Mouse (Mus musculus): ENCODE data around the gene Apoc3.

The Apoc3 gene

DNA sequence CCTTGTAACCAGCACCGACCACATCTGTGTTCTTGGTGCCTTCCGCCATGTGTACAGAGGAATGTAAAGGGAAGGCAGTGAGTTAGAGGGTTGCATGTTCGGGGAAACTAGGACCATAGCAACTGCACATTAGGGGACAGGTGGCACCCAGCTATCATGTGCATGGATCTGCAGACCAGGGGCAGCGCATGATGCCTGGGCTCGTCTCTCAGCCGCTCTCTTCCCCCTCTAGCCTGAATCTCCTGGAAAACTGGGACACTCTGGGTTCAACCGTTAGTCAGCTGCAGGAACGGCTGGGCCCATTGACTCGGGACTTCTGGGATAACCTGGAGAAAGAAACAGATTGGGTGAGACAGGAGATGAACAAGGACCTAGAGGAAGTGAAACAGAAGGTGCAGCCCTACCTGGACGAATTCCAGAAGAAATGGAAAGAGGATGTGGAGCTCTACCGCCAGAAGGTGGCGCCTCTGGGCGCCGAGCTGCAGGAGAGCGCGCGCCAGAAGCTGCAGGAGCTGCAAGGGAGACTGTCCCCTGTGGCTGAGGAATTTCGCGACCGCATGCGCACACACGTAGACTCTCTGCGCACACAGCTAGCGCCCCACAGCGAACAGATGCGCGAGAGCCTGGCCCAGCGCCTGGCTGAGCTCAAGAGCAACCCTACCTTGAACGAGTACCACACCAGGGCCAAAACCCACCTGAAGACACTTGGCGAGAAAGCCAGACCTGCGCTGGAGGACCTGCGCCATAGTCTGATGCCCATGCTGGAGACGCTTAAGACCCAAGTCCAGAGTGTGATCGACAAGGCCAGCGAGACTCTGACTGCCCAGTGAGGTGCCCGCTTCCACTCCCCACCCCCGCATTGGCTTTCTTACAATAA, 5.6 kb downstream of the Apoc3 start:
- DNase-seq, result peak; percentile 90

- no peak for DNase-seq
Measured at GRCm38 (mm10) chr9:46228491-46228890, 6.9 kb downstream of the Apoc3 start, which contains the start of gene Apoa1. Gene Apoa1, plus strand, starts transcription at chr9:46228580.

DNA sequence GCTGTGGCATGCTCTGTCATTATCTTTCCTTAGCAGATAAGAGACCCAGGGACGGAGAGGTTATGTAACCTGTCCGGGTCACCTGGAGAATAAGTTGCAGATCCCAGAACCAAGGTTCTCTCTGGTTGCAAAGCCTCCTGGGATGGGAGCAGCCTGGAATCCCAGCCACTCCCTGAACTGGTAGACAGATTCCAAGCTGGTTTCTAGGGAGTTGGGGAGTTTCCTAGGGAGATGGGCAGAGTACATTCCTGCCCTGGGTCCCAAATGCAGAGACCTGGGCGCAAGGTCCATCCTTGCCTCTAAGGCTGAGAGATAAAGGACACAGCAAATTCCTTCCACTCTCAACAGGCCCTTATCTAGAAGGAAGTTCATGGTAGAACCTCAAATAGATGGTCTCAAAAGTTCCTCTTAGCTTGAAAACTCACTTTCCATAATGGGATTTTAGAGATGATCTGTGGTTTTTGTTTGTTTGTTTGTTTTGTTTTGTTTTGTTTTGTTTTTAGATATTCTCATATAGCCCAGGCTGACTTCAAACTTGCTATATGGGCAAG, 8.3 kb downstream of the Apoc3 start:
- DNase-seq, result no peak

DNA sequence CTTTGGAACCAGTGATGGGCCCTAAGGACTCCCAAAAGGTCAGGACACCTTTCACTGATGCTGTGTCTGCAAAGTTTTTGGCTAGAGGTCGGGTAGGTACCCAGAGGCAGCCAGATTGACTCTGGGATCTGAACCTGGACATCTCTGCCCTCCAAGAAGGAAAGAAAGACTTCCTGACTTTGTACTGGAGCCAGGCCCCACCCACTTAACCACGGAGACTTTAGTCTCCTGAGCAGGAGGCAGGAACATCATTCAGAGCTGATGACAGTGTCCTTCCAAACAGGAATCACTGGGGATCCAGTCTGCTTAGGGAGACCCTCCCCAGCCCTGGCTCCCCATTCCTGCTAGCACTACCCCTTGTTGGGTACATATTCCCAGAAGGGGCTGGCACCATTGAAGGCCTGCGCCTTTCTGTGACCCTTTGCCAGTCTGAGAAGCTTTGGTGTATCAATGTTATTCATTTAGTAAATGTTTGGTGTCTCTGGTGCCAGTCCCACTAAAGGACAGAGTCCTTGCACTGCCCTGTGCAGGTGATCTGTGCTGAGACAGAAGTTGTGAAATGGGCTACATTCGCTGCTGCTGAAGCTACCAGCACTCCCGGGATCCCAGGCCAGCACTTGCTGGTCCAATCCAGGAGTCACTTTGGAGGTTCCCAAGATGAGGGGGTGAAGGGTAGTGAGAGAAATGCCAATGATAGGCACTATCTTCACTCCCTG, 10.3 kb downstream of the Apoc3 start:
- no peak for DNase-seq

- DNase-seq, result no peak
Measured at GRCm38 (mm10) chr9:46224101-46224500, 11.3 kb downstream of the Apoc3 start.

- no peak for DNase-seq
Measured at GRCm38 (mm10) chr9:46223090-46223489, 12.3 kb downstream of the Apoc3 start.

GRCm38 (mm10) chr9:46218176-46218575, 17.3 kb downstream of the Apoc3 start:
- DNase-seq, result no peak

DNA sequence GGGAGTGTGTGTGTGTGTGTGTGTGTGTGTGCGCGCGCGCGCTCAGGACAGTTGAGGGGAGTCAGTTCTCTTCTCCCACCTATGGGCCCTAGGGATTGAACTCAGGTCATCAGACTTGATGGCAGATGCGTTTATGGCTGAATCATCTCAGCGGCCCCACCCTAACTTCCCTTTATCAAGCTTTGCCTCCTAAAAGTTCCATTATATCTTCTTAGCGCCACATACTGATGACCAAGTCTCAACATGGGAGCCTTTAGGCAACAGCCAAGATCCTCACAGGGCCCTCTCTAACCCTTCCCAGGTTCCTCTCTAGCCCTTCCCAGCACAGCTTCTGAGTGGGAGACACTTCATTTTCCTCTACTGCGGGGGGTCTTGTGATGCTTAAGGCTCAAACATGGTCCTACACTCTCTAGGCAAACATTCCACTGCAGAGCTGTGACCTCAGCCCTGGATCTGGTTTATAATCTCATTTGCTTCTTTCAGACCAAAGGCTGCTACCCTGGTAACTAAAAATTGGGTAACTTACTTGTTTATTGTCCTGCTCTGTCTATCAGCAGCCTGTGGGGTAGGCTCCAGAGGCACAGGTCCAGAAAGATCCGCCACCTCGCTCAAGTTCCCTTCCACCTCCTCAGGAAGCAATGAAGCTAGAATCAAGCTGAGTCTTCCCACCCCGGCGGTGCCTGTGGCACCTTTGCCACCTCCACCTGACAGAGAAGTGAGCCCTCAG, 18.5 kb downstream of the Apoc3 start:
- DNase-seq, result no peak

GRCm38 (mm10) chr9:46215338-46216322, 19.8 kb downstream of the Apoc3 start:
- peak; percentile 45 for DNase-seq

DNA sequence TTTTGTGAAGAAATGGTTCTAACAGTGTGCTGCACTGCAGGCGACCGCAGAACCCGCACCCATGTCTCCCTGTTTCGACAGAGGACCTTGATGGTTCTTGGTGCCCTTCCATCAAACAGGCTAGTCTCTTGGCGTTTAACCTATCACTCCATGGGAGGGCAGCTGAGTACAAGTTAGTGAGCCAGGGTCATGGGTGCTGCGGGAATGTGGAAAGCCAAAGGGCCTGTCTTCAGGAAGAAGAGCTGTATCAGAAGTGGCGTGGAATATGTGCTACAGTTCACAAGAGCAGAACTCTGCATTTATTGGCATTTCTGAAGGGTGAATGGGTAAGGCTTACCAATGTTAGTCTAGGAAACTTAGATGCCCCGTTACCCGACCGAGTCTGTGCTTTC, 20.5 kb downstream of the Apoc3 start:
- no peak for DNase-seq

DNA sequence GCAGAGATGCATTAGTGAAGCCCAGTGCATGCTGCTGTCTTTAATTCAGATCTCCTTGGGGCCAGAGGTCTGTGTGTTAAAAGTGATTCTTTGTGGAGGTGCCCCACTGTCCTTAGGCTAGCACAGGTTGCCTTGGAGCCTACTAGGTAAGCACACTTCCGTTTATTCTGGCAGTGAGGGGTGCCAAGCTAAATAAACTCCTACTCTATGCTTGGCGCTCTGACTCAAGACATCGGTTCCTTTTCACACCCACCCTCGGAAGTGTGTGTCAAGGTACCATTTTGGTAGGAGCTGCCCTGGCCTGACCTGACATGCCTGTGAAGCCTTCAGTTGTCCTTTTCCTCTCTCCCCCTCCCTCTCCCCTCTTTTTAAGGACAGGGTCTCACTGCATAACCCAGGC, 21.2 kb downstream of the Apoc3 start:
- no peak for DNase-seq

DNA sequence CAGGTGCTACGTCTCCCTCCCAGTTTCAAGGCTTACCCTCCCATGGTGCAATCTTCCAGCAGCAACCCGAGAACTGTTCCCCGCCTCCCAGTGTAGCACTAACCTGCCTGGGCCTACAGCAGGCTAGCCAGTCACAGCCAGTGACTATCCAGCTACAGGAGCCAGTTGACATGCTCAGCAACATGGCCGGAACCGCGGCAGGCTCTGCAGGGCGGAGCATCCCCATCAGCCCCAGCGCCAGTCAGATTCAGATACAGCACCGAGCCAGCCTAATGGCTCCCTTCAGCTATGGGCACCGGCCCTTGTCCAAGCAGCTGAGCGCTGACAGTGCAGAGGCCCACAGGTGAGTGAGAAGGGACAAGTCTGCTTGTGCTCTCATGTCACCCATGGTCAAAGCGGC, 25.0 kb downstream of the Apoc3 start:
- DNase-seq, result no peak

GRCm38 (mm10) chr9:46208401-46208974, 26.9 kb downstream of the Apoc3 start:
- no peak for DNase-seq

DNA sequence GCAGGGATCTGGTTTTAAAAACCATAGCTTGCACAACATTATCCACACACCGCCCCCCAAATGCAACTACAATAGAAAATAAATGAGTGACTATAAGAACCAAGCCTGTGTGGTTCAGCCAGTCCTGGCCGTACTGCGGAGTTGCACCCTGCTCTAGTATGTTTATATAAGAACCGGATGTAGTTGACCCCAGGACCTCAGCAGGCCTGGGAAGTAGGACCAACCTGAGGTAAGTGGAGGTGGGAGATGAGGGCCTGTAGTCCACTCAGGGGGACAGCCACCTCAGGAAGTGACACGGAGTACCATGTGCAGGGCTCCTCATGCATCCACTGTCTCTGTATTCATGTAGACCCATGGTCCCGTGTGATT, 28.0 kb downstream of the Apoc3 start:
- DNase-seq, result no peak

GRCm38 (mm10) chr9:46206834-46207500, 28.5 kb downstream of the Apoc3 start:
- peak; percentile 76 for DNase-seq

- no peak for DNase-seq
Measured at GRCm38 (mm10) chr9:46199609-46200008, 35.8 kb downstream of the Apoc3 start.

- DNase-seq, result no peak
Measured at GRCm38 (mm10) chr9:46198936-46199335, 36.5 kb downstream of the Apoc3 start.

DNA sequence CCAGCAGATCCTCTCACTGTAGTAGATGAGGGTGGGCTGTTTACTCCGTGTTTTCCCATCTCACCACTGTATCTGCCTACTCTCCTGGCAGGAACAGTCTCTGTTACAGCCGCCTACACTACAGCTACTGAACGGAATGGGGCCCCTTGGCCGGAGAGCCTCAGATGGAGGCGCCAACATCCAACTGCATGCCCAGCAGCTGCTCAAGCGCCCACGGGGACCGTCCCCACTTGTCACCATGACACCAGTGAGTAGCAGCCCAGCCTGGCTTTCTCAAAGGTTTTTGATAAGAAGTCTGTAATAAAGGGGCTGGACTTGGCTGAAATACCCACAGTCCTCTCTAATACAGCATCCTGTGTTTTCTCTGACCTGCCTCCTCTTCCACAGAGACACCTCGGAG, 37.0 kb downstream of the Apoc3 start:
- DNase-seq, result no peak

DNA sequence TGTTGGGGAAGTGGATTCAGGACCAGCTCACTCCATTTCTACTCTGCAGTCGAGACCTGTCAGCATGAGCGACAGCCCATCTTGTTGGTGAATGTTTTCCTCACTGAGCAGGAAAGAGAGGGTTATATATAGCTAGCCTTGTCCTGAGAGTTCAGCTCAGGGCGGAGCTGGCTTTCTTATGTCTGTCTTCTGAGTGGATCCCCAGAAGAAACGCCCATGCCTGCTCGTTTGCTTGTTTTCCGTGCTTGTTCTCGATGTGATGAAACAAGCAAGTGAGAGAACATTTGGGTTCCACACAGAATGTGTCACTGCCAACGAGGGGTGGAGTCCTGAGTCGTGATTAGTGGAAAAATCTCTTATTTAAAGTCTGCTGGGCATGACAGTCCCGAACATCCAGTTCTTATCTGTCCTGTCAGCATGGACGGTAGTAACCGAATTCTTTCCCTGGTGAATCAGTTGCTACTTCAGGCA, 38.7 kb downstream of the Apoc3 start:
- DNase-seq, result peak; percentile 47

GRCm38 (mm10) chr9:46194809-46195208, 40.6 kb downstream of the Apoc3 start:
- DNase-seq, result no peak

- DNase-seq, result no peak
Measured at GRCm38 (mm10) chr9:46192642-46193041, 42.8 kb downstream of the Apoc3 start.
